Mouse (Mus musculus): ENCODE measurements around the gene Ms4a6b. TPM values are rescaled to one million over a fixed set of nuclear protein-coding genes. Genes with fewer than 3 reads are reported as not detected.
"Not testable (repeated sequence)": the region's sequence is repeated elsewhere in the genome, so short reads cannot be mapped to it uniquely, and the experiment has no call there.

Gene Ms4a6b
- polyA plus RNA-seq, 1 experiment from 2014 or later, result 1.7 TPM

DNA sequence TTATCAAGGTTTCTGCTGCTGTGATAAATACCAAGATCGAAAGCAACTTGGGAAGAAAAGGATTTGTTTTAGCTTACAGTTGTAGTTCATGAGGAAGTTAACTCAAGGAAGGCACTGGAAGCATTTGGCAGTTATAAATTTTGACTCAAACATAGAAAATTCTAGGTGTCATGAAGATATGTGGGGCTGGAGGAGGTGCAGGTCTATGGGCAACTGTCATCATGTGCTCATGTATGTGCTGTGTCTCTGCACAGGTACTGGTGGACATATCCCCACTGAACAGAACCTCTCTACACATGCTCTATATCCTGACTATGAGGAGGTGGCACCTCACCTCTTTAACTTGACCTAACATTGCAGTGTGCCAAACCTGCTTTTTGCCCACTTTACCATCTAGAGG lies 29.7 kb upstream of the Ms4a6b start:
- WGBS, result 94% methylated on average over 1 of the region's 1 CpGs

DNA sequence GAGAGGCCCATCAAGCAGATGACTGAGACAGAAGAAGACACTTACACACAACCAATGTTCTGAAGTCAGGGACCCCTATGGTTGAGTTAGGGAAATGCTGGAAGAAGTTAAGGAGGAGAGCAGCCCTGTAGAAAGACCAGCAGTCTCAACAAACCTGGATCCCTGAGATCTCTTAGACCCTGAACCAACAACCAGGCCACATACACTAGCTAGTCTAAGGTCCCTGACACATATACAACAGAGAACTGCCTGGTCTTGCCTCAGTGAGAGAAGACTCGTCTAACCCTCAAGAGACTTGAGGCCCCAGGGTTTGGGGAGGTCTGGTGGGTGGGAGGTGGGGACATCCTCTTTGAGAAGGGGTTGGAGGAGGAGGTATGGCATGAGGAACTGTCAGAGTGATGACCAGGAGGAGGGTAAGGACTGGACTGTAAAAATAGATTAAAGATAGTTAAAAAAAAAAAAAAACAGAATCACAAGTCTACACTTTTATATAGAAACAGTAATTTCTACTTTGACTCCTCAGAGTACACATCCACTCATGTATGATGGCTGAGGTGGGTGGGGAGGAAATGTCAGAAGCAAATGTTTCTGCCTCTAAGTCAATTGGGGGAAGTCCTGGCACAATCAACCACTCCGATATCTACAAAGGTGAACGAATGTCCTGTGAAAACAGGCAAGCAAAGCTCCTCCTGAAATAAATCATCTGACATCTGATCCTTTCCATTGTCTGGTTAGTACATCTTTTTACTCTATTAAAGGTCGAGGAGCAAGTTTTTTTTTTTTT lies 24.7 kb upstream of the Ms4a6b start:
- no peak for ATAC-seq
- H3K4me2 ChIP-seq (ENCODE audit: low read length), result no peak overlapping the region
- H3K4me1 ChIP-seq (ENCODE audit: control insufficient read depth, insufficient read depth, low read length), result no peaks in the 10 kb centered on the region
- H3K9me3 ChIP-seq (replicated peaks; ENCODE audit: control insufficient read depth, low read length, poor library complexity, severe bottlenecking), result no peaks in the 10 kb centered on the region
- no peak overlapping the region for H3K9ac ChIP-seq (ENCODE audit: low read depth, low read length)
- no peaks in the 10 kb centered on the region for H3K27me3 ChIP-seq (ENCODE audit: control insufficient read depth, insufficient read depth, low read depth, low read length)
- no peaks in the 10 kb centered on the region for H3K36me3 ChIP-seq (ENCODE audit: control insufficient read depth, insufficient read depth, low read length)
- no peak overlapping the region for H3K27ac ChIP-seq (ENCODE audit: low read length)
- WGBS, result 80% methylated on average over 4 of the region's 4 CpGs
- H3K4me3 ChIP-seq (ENCODE audit: low read depth, low read length), result no peak overlapping the region

More for the DNA sequence above, 29.7 kb upstream of the Ms4a6b start:
- Histone ChIP-seq H3K27me3 (ENCODE audit: control insufficient read depth, insufficient read depth, low read depth, low read length) (no peaks in the 10 kb centered on the region), H3K4me3 (ENCODE audit: low read depth, low read length) (no peak overlapping the region), H3K36me3 (ENCODE audit: control insufficient read depth, insufficient read depth, low read length) (no peaks in the 10 kb centered on the region), H3K4me2 (ENCODE audit: low read length) (no peak overlapping the region), H3K4me1 (ENCODE audit: control insufficient read depth, insufficient read depth, low read length) (no peaks in the 10 kb centered on the region), H3K9ac (ENCODE audit: low read depth, low read length) (no peak overlapping the region), H3K27ac (ENCODE audit: low read length) (no peak overlapping the region), H3K9me3 (replicated peaks; ENCODE audit: control insufficient read depth, low read length, poor library complexity, severe bottlenecking) (no peaks in the 10 kb centered on the region)
- ATAC-seq, result no peak

DNA sequence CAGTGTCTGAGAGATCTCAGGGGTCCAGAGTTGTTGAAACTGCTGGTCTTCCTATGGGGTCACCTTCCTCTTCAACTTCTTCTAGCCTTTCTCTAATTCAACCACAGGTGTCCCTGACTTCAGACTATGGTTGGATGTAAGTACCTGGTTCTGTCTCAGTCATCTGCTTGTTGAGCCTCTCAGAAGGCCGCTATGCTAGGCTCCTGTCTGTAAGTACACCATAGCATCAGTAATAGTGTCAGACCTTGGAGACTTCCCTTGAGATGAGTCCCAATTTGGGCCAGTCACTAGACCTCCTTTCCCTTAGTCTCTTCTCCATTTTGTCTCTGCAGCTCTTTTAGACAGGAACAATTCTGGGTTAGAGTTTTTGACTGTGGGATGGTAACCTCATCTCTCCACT lies 23.6 kb upstream of the Ms4a6b start:
- Histone ChIP-seq H3K36me3 (ENCODE audit: control insufficient read depth, insufficient read depth, low read length) (no peaks in the 10 kb centered on the region), H3K27ac (ENCODE audit: low read length) (no peak overlapping the region), H3K4me1 (ENCODE audit: control insufficient read depth, insufficient read depth, low read length) (no peaks in the 10 kb centered on the region), H3K9ac (ENCODE audit: low read depth, low read length) (no peak overlapping the region), H3K4me2 (ENCODE audit: low read length) (no peak overlapping the region), H3K9me3 (replicated peaks; ENCODE audit: control insufficient read depth, low read length, poor library complexity, severe bottlenecking) (no peaks in the 10 kb centered on the region), H3K4me3 (ENCODE audit: low read depth, low read length) (no peak overlapping the region), H3K27me3 (ENCODE audit: control insufficient read depth, insufficient read depth, low read depth, low read length) (no peaks in the 10 kb centered on the region)
- ATAC-seq, result no peak
- 83% methylated on average over 1 of the region's 1 CpGs for WGBS

DNA sequence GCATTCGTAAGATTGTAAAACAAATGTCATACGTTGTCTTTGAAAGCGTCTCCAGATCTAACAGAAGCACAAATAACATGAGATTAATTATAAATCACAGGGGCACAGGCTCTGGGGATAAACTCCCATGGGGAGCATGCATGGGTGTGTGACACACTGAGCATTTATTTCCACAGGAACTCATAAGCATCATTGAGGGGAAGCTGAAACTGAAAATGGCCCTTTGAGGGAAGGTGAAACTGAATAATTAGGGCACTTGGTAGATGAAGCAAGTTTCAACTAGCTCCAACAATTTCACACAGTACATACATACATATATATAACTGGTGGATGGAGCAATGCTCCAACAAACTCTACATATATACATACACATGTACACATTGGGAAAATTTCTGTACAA lies 21.8 kb upstream of the Ms4a6b start:
- 88% methylated on average over 3 of the region's 3 CpGs for WGBS
- no peak overlapping the region for H3K4me2 ChIP-seq (ENCODE audit: low read length)
- no peaks in the 10 kb centered on the region for H3K36me3 ChIP-seq (ENCODE audit: control insufficient read depth, insufficient read depth, low read length)
- no peaks in the 10 kb centered on the region for H3K27me3 ChIP-seq (ENCODE audit: control insufficient read depth, insufficient read depth, low read depth, low read length)
- H3K4me1 ChIP-seq (ENCODE audit: control insufficient read depth, insufficient read depth, low read length), result no peaks in the 10 kb centered on the region
- no peaks in the 10 kb centered on the region for H3K9me3 ChIP-seq (replicated peaks; ENCODE audit: control insufficient read depth, low read length, poor library complexity, severe bottlenecking)
- no peak overlapping the region for H3K27ac ChIP-seq (ENCODE audit: low read length)
- H3K9ac ChIP-seq (ENCODE audit: low read depth, low read length), result no peak overlapping the region
- no peak for ATAC-seq
- H3K4me3 ChIP-seq (ENCODE audit: low read depth, low read length), result no peak overlapping the region

DNA sequence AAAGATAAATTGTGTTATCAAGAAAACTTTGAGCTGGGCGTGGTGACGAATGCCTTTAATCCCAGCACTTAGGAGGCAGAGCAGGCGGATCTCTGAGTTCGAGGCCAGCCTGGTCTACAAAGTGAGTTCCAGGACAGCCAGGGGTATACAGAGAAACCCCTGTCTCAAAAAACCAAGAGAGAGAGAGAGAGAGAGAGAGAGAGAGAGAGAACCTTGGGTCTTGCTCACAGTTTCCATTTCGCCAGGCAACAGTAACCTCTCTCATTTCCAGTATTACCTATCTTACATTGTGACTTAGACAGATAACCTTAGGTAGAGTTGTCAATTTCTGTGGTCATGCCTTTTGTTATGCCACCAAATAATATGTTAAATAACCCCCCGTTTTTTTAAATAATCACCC lies 20.0 kb upstream of the Ms4a6b start:
- H3K9me3 ChIP-seq (replicated peaks; ENCODE audit: control insufficient read depth, low read length, poor library complexity, severe bottlenecking), result no peaks in the 10 kb centered on the region
- H3K27ac ChIP-seq (ENCODE audit: low read length), result no peak overlapping the region
- H3K36me3 ChIP-seq (ENCODE audit: control insufficient read depth, insufficient read depth, low read length), result no peaks in the 10 kb centered on the region
- H3K27me3 ChIP-seq (ENCODE audit: control insufficient read depth, insufficient read depth, low read depth, low read length), result no peaks in the 10 kb centered on the region
- ATAC-seq, result no peak
- H3K9ac ChIP-seq (ENCODE audit: low read depth, low read length), result no peak overlapping the region
- WGBS, result 86% methylated on average over 6 of the region's 6 CpGs
- no peak overlapping the region for H3K4me2 ChIP-seq (ENCODE audit: low read length)
- no peak overlapping the region for H3K4me3 ChIP-seq (ENCODE audit: low read depth, low read length)
- no peaks in the 10 kb centered on the region for H3K4me1 ChIP-seq (ENCODE audit: control insufficient read depth, insufficient read depth, low read length)

DNA sequence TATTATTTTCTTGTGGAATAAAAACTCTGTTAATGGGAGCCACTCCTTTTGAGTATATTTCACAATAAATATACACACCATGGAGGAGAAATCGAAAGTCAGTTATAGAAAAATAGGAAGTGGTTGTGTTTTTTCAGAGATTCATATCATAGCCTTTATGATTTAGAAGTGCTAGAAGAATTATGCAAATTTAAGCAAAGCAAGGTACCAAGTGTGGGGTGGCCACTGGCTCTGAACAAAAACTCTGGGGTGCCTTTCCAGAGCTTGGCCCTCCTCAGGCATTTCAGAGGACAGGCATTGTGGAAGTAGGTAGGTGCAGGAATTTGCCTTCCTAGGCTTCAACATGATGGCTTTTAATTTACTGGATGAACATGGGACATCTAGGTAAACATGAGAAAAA lies 19.0 kb upstream of the Ms4a6b start:
- H3K27ac ChIP-seq (ENCODE audit: low read length); H3K27me3 ChIP-seq (ENCODE audit: control insufficient read depth, insufficient read depth, low read depth, low read length); H3K9ac ChIP-seq (ENCODE audit: low read depth, low read length); H3K36me3 ChIP-seq (ENCODE audit: control insufficient read depth, insufficient read depth, low read length); H3K4me2 ChIP-seq (ENCODE audit: low read length); H3K4me1 ChIP-seq (ENCODE audit: control insufficient read depth, insufficient read depth, low read length); ATAC-seq; H3K9me3 ChIP-seq (replicated peaks; ENCODE audit: control insufficient read depth, low read length, poor library complexity, severe bottlenecking); H3K4me3 ChIP-seq (ENCODE audit: low read depth, low read length): not testable (repeated sequence)
- 78% methylated on average over 1 of the region's 1 CpGs for WGBS

DNA sequence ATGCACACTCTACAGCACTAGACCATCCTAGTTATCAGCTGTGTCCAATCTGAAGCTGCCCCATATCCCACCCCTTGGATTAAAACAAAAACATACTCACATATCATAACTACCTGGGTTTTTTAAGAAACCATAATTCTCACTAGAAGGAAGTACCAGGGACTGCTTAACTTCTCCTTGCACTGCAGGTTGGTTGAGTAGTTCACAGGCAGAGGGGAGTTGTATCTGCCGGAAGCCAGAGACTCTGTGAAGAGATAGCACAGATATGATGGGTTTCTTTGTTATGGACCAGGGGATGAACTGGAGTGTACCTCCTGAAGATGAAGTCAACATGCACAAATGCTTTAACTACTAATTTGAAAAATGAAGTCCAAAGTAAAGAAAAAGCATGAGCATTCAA lies 15.5 kb upstream of the Ms4a6b start:
- H3K9me3 ChIP-seq (replicated peaks; ENCODE audit: control insufficient read depth, low read length, poor library complexity, severe bottlenecking), result no peaks in the 10 kb centered on the region
- H3K9ac ChIP-seq (ENCODE audit: low read depth, low read length), result no peak overlapping the region
- H3K4me3 ChIP-seq (ENCODE audit: low read depth, low read length), result no peak overlapping the region
- no peak for ATAC-seq
- H3K27me3 ChIP-seq (ENCODE audit: control insufficient read depth, insufficient read depth, low read depth, low read length), result no peaks in the 10 kb centered on the region
- H3K27ac ChIP-seq (ENCODE audit: low read length), result no peak overlapping the region
- H3K4me2 ChIP-seq (ENCODE audit: low read length), result no peak overlapping the region
- no peaks in the 10 kb centered on the region for H3K36me3 ChIP-seq (ENCODE audit: control insufficient read depth, insufficient read depth, low read length)
- 93% methylated on average over 1 of the region's 1 CpGs for WGBS
- H3K4me1 ChIP-seq (ENCODE audit: control insufficient read depth, insufficient read depth, low read length), result no peaks in the 10 kb centered on the region

DNA sequence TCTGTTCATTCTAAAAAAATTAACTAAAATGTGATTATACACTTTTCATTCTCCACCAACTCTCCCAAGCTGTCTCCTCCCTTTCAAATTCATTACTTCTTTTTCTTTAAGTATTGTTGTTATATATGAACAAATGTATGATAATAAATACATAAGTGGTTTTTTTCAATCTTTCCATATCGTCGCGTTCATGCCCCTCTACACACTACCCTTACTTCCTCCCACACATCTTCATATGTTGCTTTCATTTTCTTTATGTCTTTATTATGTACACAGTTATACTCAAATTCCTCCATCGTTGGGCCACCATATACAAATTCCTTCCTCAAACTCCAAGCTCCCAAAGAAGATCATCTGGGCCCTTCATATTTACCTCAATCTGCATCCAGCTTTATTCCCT lies 15.0 kb upstream of the Ms4a6b start:
- H3K9ac ChIP-seq (ENCODE audit: low read depth, low read length), result no peak overlapping the region
- no peaks in the 10 kb centered on the region for H3K9me3 ChIP-seq (replicated peaks; ENCODE audit: control insufficient read depth, low read length, poor library complexity, severe bottlenecking)
- no peak overlapping the region for H3K4me3 ChIP-seq (ENCODE audit: low read depth, low read length)
- 89% methylated on average over 4 of the region's 4 CpGs for WGBS
- no peaks in the 10 kb centered on the region for H3K36me3 ChIP-seq (ENCODE audit: control insufficient read depth, insufficient read depth, low read length)
- H3K4me2 ChIP-seq (ENCODE audit: low read length), result no peak overlapping the region
- no peak overlapping the region for H3K27ac ChIP-seq (ENCODE audit: low read length)
- ATAC-seq, result no peak
- H3K4me1 ChIP-seq (ENCODE audit: control insufficient read depth, insufficient read depth, low read length), result no peaks in the 10 kb centered on the region
- no peaks in the 10 kb centered on the region for H3K27me3 ChIP-seq (ENCODE audit: control insufficient read depth, insufficient read depth, low read depth, low read length)

DNA sequence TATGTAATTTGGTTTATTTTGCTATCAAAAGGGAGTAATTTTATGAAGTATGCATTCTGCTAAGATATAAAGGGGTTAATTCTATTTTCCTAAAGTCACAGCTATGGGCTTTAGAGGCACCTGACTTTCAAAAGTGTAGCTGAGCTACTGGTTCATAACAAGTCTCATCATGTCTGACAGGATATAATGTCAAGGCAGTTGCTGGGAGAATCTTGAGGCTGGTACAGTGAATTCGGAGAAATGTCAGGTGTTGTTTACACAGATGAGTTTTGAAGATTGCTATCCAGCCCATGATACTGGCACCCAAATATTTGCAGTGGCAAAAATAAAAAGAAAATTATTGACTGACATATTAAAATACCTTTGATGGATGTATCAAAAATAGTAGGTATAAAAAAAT lies 11.5 kb upstream of the Ms4a6b start:
- Histone ChIP-seq H3K36me3 (ENCODE audit: control insufficient read depth, insufficient read depth, low read length) (no peaks in the 10 kb centered on the region), H3K27me3 (ENCODE audit: control insufficient read depth, insufficient read depth, low read depth, low read length) (no peaks in the 10 kb centered on the region), H3K9ac (ENCODE audit: low read depth, low read length) (no peak overlapping the region), H3K4me3 (ENCODE audit: low read depth, low read length) (no peak overlapping the region), H3K4me2 (ENCODE audit: low read length) (no peak overlapping the region), H3K9me3 (replicated peaks; ENCODE audit: control insufficient read depth, low read length, poor library complexity, severe bottlenecking) (no peaks in the 10 kb centered on the region), H3K27ac (ENCODE audit: low read length) (no peak overlapping the region), H3K4me1 (ENCODE audit: control insufficient read depth, insufficient read depth, low read length) (no peaks in the 10 kb centered on the region)
- 80% methylated on average over 1 of the region's 1 CpGs for WGBS
- ATAC-seq, result no peak

Measured in midbrain, embryonic 16.5 days (tissue).